Mouse (Mus musculus): Measurements from ENCODE around the gene Capn2. TPM values are rescaled to one million over a fixed set of nuclear protein-coding genes. Genes with fewer than 3 reads are reported as not detected.

The Capn2 gene
- polyA plus RNA-seq (2017; shearing (Covaris generic)) = 31.5 TPM

GRCm38 (mm10) chr1:182516758-182517676, at the start of gene Capn2:
Gene Capn2 (minus strand): TSS chr1:182517608.

GRCm38 (mm10) chr1:182564408-182565120, 47.2 kb upstream of the Capn2 start, which contains the start of gene Capn8:
Gene Capn8 (plus strand): TSS chr1:182565007.

Other genes starting within 250 kb of the Capn2 start
- gene Degs1, start 234.8 kb downstream of the Capn2 start, polyA plus RNA-seq (2017; shearing (Covaris generic)) = 143 TPM
- 3.2 TPM for gene Fbxo28, start 176.0 kb downstream of the Capn2 start, polyA plus RNA-seq (2017; shearing (Covaris generic))
- 7.6 TPM for gene Trp53bp2, start 108.4 kb downstream of the Capn2 start, polyA plus RNA-seq (2017; shearing (Covaris generic))
- gene Capn8, start 47.4 kb upstream of the Capn2 start, polyA plus RNA-seq (2017; shearing (Covaris generic)) = not detected
- not detected for gene Ccdc185, start 231.6 kb upstream of the Capn2 start, polyA plus RNA-seq (2017; shearing (Covaris generic))
- 5.4 TPM for gene Susd4, start 246.3 kb upstream of the Capn2 start, polyA plus RNA-seq (2017; shearing (Covaris generic))

All from CD4-positive, CD25-positive, alpha-beta regulatory T cell, adult 9 weeks (primary cell).